Comparison of ENCODE assay signal across 7 mouse cellular contexts in genomic region chr2:122375391-122375991, GRCm38 (mm10). TPM values are rescaled to one million over a fixed set of nuclear protein-coding genes. Genes with fewer than 3 reads are reported as not detected.
DNase-seq lines count a peak whose midpoint lies in the region; ATAC-seq and TF ChIP-seq lines count a peak whose summit lies in the region.

No protein-coding gene starts in this region.

- H3K27ac ChIP-seq in embryonic facial prominence, embryonic 12.5 days, result peak overlapping the region; percentile 88
- H3K27ac ChIP-seq in heart, adult 2 months, result peak overlapping the region; percentile 72
- H3K27ac ChIP-seq in limb, embryonic 13.5 days, result peak overlapping the region; percentile 88
- peak overlapping the region; percentile 91 for H3K27ac ChIP-seq in midbrain, embryonic 16.5 days (ENCODE audit: low read length)

- peak overlapping the region; percentile 64 for H3K4me3 ChIP-seq in embryonic facial prominence, embryonic 12.5 days
- peak overlapping the region; percentile 66 for H3K4me3 ChIP-seq in heart, adult 2 months
- H3K4me3 ChIP-seq in limb, embryonic 13.5 days, result peak overlapping the region; percentile 62
- H3K4me3 ChIP-seq in midbrain, embryonic 16.5 days (ENCODE audit: low read depth, low read length), result peak overlapping the region; percentile 75

- no peak for TF ChIP-seq CTCF in heart, adult 2 months (IDR thresholded peaks at IDR 0.05)

- peak overlapping the region; percentile 65 for H3K9ac ChIP-seq in embryonic facial prominence, embryonic 12.5 days
- H3K9ac ChIP-seq in heart, adult 2 months (ENCODE audit: low read depth, low read length), result peak overlapping the region; percentile 73
- H3K9ac ChIP-seq in limb, embryonic 13.5 days, result peak overlapping the region; percentile 73
- peak overlapping the region; percentile 81 for H3K9ac ChIP-seq in midbrain, embryonic 16.5 days (ENCODE audit: low read depth, low read length)

- peak; percentile 99 for TF ChIP-seq EP300 in heart, adult 2 months (IDR thresholded peaks at IDR 0.05; ENCODE audit: insufficient read depth, low read depth, low read length)

- H3K79me2 ChIP-seq in heart, adult 2 months (replicated peaks; ENCODE audit: control insufficient read depth, insufficient read depth, low read length), result no peaks in the 10 kb centered on the region

- TF ChIP-seq POLR2A in heart, adult 2 months (IDR thresholded peaks at IDR 0.05; ENCODE audit: insufficient read depth, low read depth, low read length), result peak; percentile 84

- H3K36me3 ChIP-seq in embryonic facial prominence, embryonic 12.5 days, result no peaks in the 10 kb centered on the region
- H3K36me3 ChIP-seq in heart, adult 2 months (ENCODE audit: control insufficient read depth, insufficient read depth, low read length), result no peaks in the 10 kb centered on the region
- H3K36me3 ChIP-seq in limb, embryonic 13.5 days, result no peaks in the 10 kb centered on the region
- no peaks in the 10 kb centered on the region for H3K36me3 ChIP-seq in midbrain, embryonic 16.5 days (ENCODE audit: control insufficient read depth, insufficient read depth, low read length)

- H3K4me2 ChIP-seq in embryonic facial prominence, embryonic 12.5 days (replicated peaks), result peak overlapping the region; percentile 87
- peak overlapping the region; percentile 93 for H3K4me2 ChIP-seq in limb, embryonic 13.5 days (replicated peaks)
- H3K4me2 ChIP-seq in midbrain, embryonic 16.5 days (ENCODE audit: low read length), result peak overlapping the region; percentile 97

- H3K4me1 ChIP-seq in embryonic facial prominence, embryonic 12.5 days, result no peaks in the 10 kb centered on the region
- H3K4me1 ChIP-seq in heart, adult 2 months (ENCODE audit: control insufficient read depth, insufficient read depth, low read length), result peaks cover 5% of the 10 kb centered on the region
- H3K4me1 ChIP-seq in limb, embryonic 13.5 days, result peaks cover 8% of the 10 kb centered on the region; the same call in 1 of the 2 replicates
- H3K4me1 ChIP-seq in midbrain, embryonic 16.5 days (ENCODE audit: control insufficient read depth, insufficient read depth, low read length), result peaks cover 3% of the 10 kb centered on the region; the same call in 1 of the 2 replicates

- intact Hi-C loops in heart, adult 2 months (cut with DNase I), result loop anchor here (5.0 to 10.0 kb wide), 2 partner anchors 133 to 369 kb away; no protein-coding TSS in a partner anchor

- H3K27me3 ChIP-seq in embryonic facial prominence, embryonic 12.5 days, result no peaks in the 10 kb centered on the region
- H3K27me3 ChIP-seq in heart, adult 2 months (ENCODE audit: control insufficient read depth, insufficient read depth, low read length), result no peaks in the 10 kb centered on the region
- 0 out of 2 replicates have a peak, but pooled peaks cover 6% of the 10 kb centered on the region for H3K27me3 ChIP-seq in limb, embryonic 13.5 days
- H3K27me3 ChIP-seq in midbrain, embryonic 16.5 days (ENCODE audit: control insufficient read depth, insufficient read depth, low read depth, low read length), result no peaks in the 10 kb centered on the region

- under 1% methylated on average over 32 of the region's 32 CpGs for WGBS in embryonic facial prominence, embryonic 12.5 days
- WGBS in heart, adult 2 months, result under 1% methylated on average over 32 of the region's 32 CpGs
- under 1% methylated on average over 32 of the region's 32 CpGs for WGBS in limb, embryonic 13.5 days
- under 1% methylated on average over 32 of the region's 32 CpGs for WGBS in midbrain, embryonic 16.5 days

- peak; percentile 89 for DNase-seq in adrenal gland, postnatal 25 days
- DNase-seq in heart, adult 2 months, result peak; percentile 91 to 96
- peak; percentile 97 for DNase-seq in kidney, adult 8-10 months
- peak; percentile 89 to 92 for DNase-seq in spleen, postnatal 10 days (ENCODE audit: low spot score in 2 of 2)

- peak; percentile 67 for ATAC-seq in embryonic facial prominence, embryonic 12.5 days (ENCODE audit: insufficient number of reproducible peaks, insufficient read depth, low FRiP score, low TSS enrichment)
- peak; percentile 88 for ATAC-seq in limb, embryonic 13.5 days (ENCODE audit: low FRiP score, low read depth)
- peak; percentile 88 for ATAC-seq in midbrain, embryonic 16.5 days

- no peaks in the 10 kb centered on the region for H3K9me3 ChIP-seq in embryonic facial prominence, embryonic 12.5 days
- H3K9me3 ChIP-seq in limb, embryonic 13.5 days, result no peaks in the 10 kb centered on the region
- no peaks in the 10 kb centered on the region for H3K9me3 ChIP-seq in midbrain, embryonic 16.5 days (replicated peaks; ENCODE audit: control insufficient read depth, low read length, poor library complexity, severe bottlenecking)

RNA-seq across cellular contexts. Expression of gene Shf, which starts 6.5 kb away (rescaled TPM):
- total RNA-seq in adrenal gland, postnatal 25 days (2021), result 5.8 and 11.4 TPM in 2 replicates
- polyA plus RNA-seq in embryonic facial prominence, embryonic 12.5 days (2016; fragmentation: Nextera tagmentation; extraction: Ambion mirVana), result 6.5 and 6.9 TPM in 2 replicates
- 1 to 10 TPM; 3.5 to 5.3 TPM for total RNA-seq in heart, adult 2 months (2021)
- polyA plus RNA-seq in heart, adult 2 months (2012; rRNA removed), result 3.5 and 5.6 TPM in 2 replicates
- 4.2 and 6.0 TPM in 2 replicates for polyA plus RNA-seq in limb, embryonic 13.5 days (2015; fragmentation: Nextera tagmentation; extraction: Ambion mirVana)
- polyA plus RNA-seq in midbrain, embryonic 16.5 days (2015; fragmentation: Nextera tagmentation; extraction: Ambion mirVana), result 8.9 and 9.5 TPM in 2 replicates

RNA-seq across cellular contexts. Expression of gene Slc28a2, which starts 50.8 kb away (rescaled TPM):
- total RNA-seq in adrenal gland, postnatal 25 days (2021), result 1.4 and 2.0 TPM in 2 replicates
- polyA plus RNA-seq in embryonic facial prominence, embryonic 12.5 days (2016; fragmentation: Nextera tagmentation; extraction: Ambion mirVana), result 0.12 TPM in 1 of 2 replicates, not detected in the other
- total RNA-seq in heart, adult 2 months (2021), result 10 to 100 TPM; 20.4 to 20.7 TPM
- polyA plus RNA-seq in heart, adult 2 months (2012; rRNA removed), result 17.6 and 37.8 TPM in 2 replicates
- polyA plus RNA-seq in limb, embryonic 13.5 days (2015; fragmentation: Nextera tagmentation; extraction: Ambion mirVana), result 0.15 and 0.29 TPM in 2 replicates
- not detected in 2 replicates for polyA plus RNA-seq in midbrain, embryonic 16.5 days (2015; fragmentation: Nextera tagmentation; extraction: Ambion mirVana)

Comparison
In these comparisons a context has a peak if more than half of its experiments do, and no peak if none do; other contexts are left out.
1. Peak in every context shown above with its lines: DNase-seq, ATAC-seq, H3K4me3 ChIP-seq and H3K27ac ChIP-seq.
2. RNA of gene Slc28a2, which starts 50.8 kb away (polyA plus RNA-seq): 17.6 to 37.8 TPM in heart, adult 2 months; 0.15 to 0.29 TPM in limb, embryonic 13.5 days, 0.12 TPM in embryonic facial prominence, embryonic 12.5 days and not detected in midbrain, embryonic 16.5 days; every median in the first group is over 10 times any median in the second.